ENCODE assay signal across 7 mouse cellular contexts in genomic region chr4:110494371-110494770, GRCm38 (mm10).
DNase-seq lines count a peak whose midpoint lies in the region; ATAC-seq and TF ChIP-seq lines count a peak whose summit lies in the region.

No protein-coding gene starts in this region.

- H3K4me3 ChIP-seq in kidney, embryonic 15.5 days (replicated peaks): no peak overlapping the region
- no peak overlapping the region for H3K4me3 ChIP-seq in ES-Bruce4 (ENCODE audit: low read depth, low read length)

- no peak; the same call in 1 of the 2 replicates for ATAC-seq in kidney, embryonic 15.5 days (replicated peaks; ENCODE audit: low FRiP score)

- 56% methylated on average over 1 of the region's 1 CpGs for WGBS in kidney, embryonic 15.5 days

- TF ChIP-seq CTCF in ES-Bruce4 (IDR thresholded peaks at IDR 0.05; ENCODE audit: low read depth, low read length): peak; percentile 53

- H3K4me1 ChIP-seq in kidney, embryonic 15.5 days: no peaks in the 10 kb centered on the region
- no peaks in the 10 kb centered on the region for H3K4me1 ChIP-seq in ES-Bruce4 (ENCODE audit: control insufficient read depth, insufficient read depth, low read length)

- H3K4me2 ChIP-seq in kidney, embryonic 15.5 days: no peak overlapping the region

- no peak for TF ChIP-seq POLR2A in ES-Bruce4 (IDR thresholded peaks at IDR 0.05; ENCODE audit: insufficient read depth, low read length)

- peak; percentile 9 for DNase-seq in kidney, adult 9 months
- DNase-seq in 416B (ENCODE audit: low read depth): peak; percentile 19
- peak; percentile 7 to 37 for DNase-seq in heart, postnatal 14 days
- no peak for DNase-seq in B cell, adult 2 months
- DNase-seq in gastrocnemius, postnatal 25 days: no peak

- no peaks in the 10 kb centered on the region for H3K27me3 ChIP-seq in kidney, embryonic 15.5 days
- no peaks in the 10 kb centered on the region for H3K27me3 ChIP-seq in ES-Bruce4 (ENCODE audit: control insufficient read depth, insufficient read depth, low read length, poor library complexity, severe bottlenecking)

- H3K36me3 ChIP-seq in kidney, embryonic 15.5 days: no peaks in the 10 kb centered on the region
- H3K36me3 ChIP-seq in ES-Bruce4 (ENCODE audit: control insufficient read depth, insufficient read depth, low read length, poor library complexity, severe bottlenecking): no peaks in the 10 kb centered on the region

- H3K9me3 ChIP-seq in kidney, embryonic 15.5 days (replicated peaks): no peaks in the 10 kb centered on the region
- H3K9me3 ChIP-seq in ES-Bruce4 (replicated peaks; ENCODE audit: control insufficient read depth, insufficient read depth, low read length, poor library complexity, severe bottlenecking): no peaks in the 10 kb centered on the region

- TF ChIP-seq EP300 in ES-Bruce4 (IDR thresholded peaks at IDR 0.05; ENCODE audit: insufficient read depth, low read depth, low read length): no peak

- H3K9ac ChIP-seq in kidney, embryonic 15.5 days: no peak overlapping the region
- H3K9ac ChIP-seq in ES-Bruce4 (ENCODE audit: low read depth, poor library complexity, severe bottlenecking): no peak overlapping the region

- intact Hi-C loops in heart, postnatal 14 days (cut with DNase I): loop anchor here (10.0 kb wide), 1 partner anchor 440 kb away; no protein-coding TSS in a partner anchor

- no peak overlapping the region for H3K27ac ChIP-seq in kidney, embryonic 15.5 days
- H3K27ac ChIP-seq in ES-Bruce4 (ENCODE audit: insufficient read depth, low read length): no peak overlapping the region

Comparison
In these comparisons a context has a peak if more than half of its experiments do, and no peak if none do; other contexts are left out.
1. DNase-seq: peak in kidney, adult 9 months (single experiment), 416B (single experiment) and heart, postnatal 14 days (2 of 2); none in B cell, adult 2 months (0 of 2) and gastrocnemius, postnatal 25 days (single experiment).